Mouse (Mus musculus) kidney, embryonic 15.5 days (tissue): ENCODE results near the gene Igfbp1. TPM values are rescaled to one million over a fixed set of nuclear protein-coding genes. Genes with fewer than 3 reads are reported as not detected.

ENCODE experiments used
- ATAC-seq: fragments of 200-750 bp; cut with Nextera tagmentation; replicated peaks from 2 replicates; pipeline ENCODE4 v1.8.0; 2017; ENCODE audit warnings: moderate TSS enrichment; ENCODE audit not compliant: low FRiP score
- H3K27ac ChIP-seq: fragments of 300-500 bp; sonication (generic); 2 replicates; pipeline ENCODE4 v1.5.1; 2015; ENCODE audit warnings: mild to moderate bottlenecking, inconsistent platforms
- H3K27me3 ChIP-seq: fragments of 300-500 bp; sonication (generic); 2 replicates; pipeline ENCODE4 v1.6.1; 2015; ENCODE audit warnings: inconsistent platforms
- H3K36me3 ChIP-seq: fragments of 300-500 bp; sonication (generic); 2 replicates; pipeline ENCODE4 v1.6.1; 2015; ENCODE audit warnings: inconsistent platforms
- H3K4me1 ChIP-seq: fragments of 300-500 bp; sonication (generic); 2 replicates; pipeline ENCODE4 v1.6.1; 2015; ENCODE audit warnings: inconsistent platforms
- H3K4me2 ChIP-seq: fragments of 300-500 bp; sonication (generic); 2 replicates; pipeline ENCODE4 v1.6.1; 2015; ENCODE audit warnings: moderate library complexity, mild to moderate bottlenecking, inconsistent platforms
- H3K4me3 ChIP-seq: fragments of 300-500 bp; sonication (generic); replicated peaks from 2 replicates; pipeline ENCODE4 v1.5.1; 2015; ENCODE audit warnings: mild to moderate bottlenecking, inconsistent platforms
- H3K9ac ChIP-seq: fragments of 300-500 bp; sonication (generic); 2 replicates; pipeline ENCODE4 v1.6.1; 2015; ENCODE audit warnings: mild to moderate bottlenecking, inconsistent platforms
- H3K9me3 ChIP-seq: fragments of 300-500 bp; sonication (generic); replicated peaks from 2 replicates; pipeline ENCODE4 v1.6.1; 2016; ENCODE audit warnings: inconsistent platforms
- WGBS: fragments of 180-500 bp; shearing (Covaris S2); methylation state at CpG from one replicate; pipeline ENCODE4 v1.1.7; 2015; ENCODE audit warnings: mixed read lengths; 5-methylcytosine and 5-hydroxymethylcytosine counted together
- polyA plus RNA-seq: library from polyadenylated mRNA; unstranded; fragments of >200 nt; fragmentation: Nextera tagmentation; extraction: Ambion mirVana; gene quantifications from 2 replicates; pipeline ENCODE4 v1.2.1, GENCODE M21; 2015

Igfbp1 gene
- polyA plus RNA-seq, 1 experiment from 2014 or later, result 8.3 TPM

DNA sequence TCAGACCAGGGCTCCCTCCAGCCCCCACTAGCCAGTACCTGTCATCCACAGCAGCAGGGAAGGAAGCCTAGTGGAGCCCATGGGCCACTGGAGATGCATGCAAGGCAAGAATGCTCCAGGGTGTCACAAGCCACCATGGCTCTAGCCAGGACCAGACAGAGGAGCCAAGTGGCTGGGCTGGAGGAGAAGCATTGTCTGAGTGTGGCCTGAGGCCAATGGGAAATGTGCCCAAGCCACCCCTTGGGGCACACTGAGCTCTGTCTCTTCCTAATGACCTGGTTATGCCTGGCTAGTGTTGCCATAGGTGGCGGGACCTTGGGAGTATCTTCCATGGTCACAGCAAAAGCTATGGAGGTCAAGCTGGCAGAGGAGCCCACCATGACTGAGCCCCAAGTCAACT lies 27.9 kb upstream of the Igfbp1 start:
- peak; percentile 41; the same call in 1 of the 2 replicates for ATAC-seq
- Histone ChIP-seq H3K36me3 (no peaks in the 10 kb centered on the region), H3K9me3 (no peaks in the 10 kb centered on the region), H3K27me3 (no peaks in the 10 kb centered on the region), H3K4me3 (no peak overlapping the region), H3K4me1 (no peaks in the 10 kb centered on the region), H3K9ac (no peak overlapping the region), H3K4me2 (no peak overlapping the region), H3K27ac (no peak overlapping the region)
- 79% methylated on average over 1 of the region's 1 CpGs for WGBS

DNA sequence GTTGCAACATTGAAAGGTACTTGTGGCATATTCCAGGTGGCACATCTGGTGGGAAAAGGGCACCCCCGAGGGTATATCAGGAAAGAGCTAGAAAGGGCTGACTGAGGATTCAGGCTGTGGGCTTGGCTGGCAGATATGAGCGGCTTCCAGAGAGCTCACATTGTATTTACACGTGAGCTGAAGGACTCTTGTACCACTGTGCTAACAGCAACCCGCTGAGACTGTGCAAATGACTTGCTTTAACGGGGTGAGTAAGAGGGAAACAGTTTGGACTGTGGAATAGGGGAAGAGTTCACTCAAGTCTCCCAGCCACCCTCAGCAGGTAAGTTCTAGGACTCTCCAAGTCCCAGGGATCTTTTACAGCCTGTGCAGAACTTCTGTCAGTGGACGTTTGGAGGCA lies 23.9 kb upstream of the Igfbp1 start:
- H3K27ac ChIP-seq, result no peak overlapping the region
- H3K4me1 ChIP-seq, result no peaks in the 10 kb centered on the region
- no peaks in the 10 kb centered on the region for H3K36me3 ChIP-seq
- no peak for ATAC-seq
- no peaks in the 10 kb centered on the region for H3K27me3 ChIP-seq
- H3K9ac ChIP-seq, result no peak overlapping the region
- no peak overlapping the region for H3K4me3 ChIP-seq
- WGBS, result 88% methylated on average over 6 of the region's 6 CpGs
- no peaks in the 10 kb centered on the region for H3K9me3 ChIP-seq
- H3K4me2 ChIP-seq, result no peak overlapping the region

DNA sequence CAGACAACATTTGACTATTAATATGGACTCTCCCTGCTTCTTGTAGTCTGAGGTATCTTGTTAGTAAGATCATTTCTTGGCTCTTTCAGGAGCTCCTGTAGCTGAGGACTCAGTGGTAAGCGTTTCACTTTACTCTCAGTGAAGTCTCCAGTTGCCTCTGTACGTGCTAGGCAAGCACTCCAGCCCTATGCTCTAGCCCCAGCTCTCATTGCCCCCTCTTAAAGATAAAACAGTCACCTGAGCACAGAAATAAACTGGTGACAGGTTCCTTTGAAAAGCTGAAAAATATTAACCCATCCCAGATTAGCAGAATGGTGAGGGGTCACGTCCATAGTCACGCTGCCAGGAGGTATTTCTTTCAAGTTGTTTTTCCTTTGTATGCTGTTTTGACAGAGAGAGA lies 18.9 kb upstream of the Igfbp1 start:
- no peak overlapping the region for H3K4me2 ChIP-seq
- H3K27me3 ChIP-seq, result no peaks in the 10 kb centered on the region
- H3K4me3 ChIP-seq, result no peak overlapping the region
- ATAC-seq, result no peak
- no peaks in the 10 kb centered on the region for H3K4me1 ChIP-seq
- no peaks in the 10 kb centered on the region for H3K9me3 ChIP-seq
- no peak overlapping the region for H3K9ac ChIP-seq
- no peaks in the 10 kb centered on the region for H3K36me3 ChIP-seq
- WGBS, result 61% methylated on average over 4 of the region's 4 CpGs
- H3K27ac ChIP-seq, result no peak overlapping the region

DNA sequence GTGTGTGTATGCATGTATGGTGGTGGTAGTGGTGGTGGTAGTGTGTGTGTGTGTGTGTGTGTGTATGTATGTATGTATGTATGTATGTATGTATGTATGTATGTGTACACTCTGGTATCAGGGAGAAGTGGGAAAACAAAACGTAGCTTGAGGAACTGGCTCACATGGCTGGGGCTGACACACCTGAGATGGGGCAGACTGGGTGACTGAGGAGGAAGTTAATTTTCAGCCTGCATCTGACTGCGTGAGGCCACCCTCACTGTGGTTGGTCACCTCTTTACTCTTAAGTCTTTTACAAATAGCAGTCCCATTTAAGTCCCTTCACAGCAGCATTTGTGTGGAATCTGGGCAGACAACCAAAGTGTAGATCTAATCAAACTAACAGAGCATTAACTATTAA lies 18.3 kb upstream of the Igfbp1 start:
- no peak overlapping the region for H3K4me2 ChIP-seq
- WGBS, result 64% methylated on average over 2 of the region's 2 CpGs
- no peak for ATAC-seq
- H3K9me3 ChIP-seq, result no peaks in the 10 kb centered on the region
- no peak overlapping the region for H3K4me3 ChIP-seq
- H3K36me3 ChIP-seq, result no peaks in the 10 kb centered on the region
- H3K27ac ChIP-seq, result no peak overlapping the region
- no peaks in the 10 kb centered on the region for H3K4me1 ChIP-seq
- no peak overlapping the region for H3K9ac ChIP-seq
- no peaks in the 10 kb centered on the region for H3K27me3 ChIP-seq

DNA sequence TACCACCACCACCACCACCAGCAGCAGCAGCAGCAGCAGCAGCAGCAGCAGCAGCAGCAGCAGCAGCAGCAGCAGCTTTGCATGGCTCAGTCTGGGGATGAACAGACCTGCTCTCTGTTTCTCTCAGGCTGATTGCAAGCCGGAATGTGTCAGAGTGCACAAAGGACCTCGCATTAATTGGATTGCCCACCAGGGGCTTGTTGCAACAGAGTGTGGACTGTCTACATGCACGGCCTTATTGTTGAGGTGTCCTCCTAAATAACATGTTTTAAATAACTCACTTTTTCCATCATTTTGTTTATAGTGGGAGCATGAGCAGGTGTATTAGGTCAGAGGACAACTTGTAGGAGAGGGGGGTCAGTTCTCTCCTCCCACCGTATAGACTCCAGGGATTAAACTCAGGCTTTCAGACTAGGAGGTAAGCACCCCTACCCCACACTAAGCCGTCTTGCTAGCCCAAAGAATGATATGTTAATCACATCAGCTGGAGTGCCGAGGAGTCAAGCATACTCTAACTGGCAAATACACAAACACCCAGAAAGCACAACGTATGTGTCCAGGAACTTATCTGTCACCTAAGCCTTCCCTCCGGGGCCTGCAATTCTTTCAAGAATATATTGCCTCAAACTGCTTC lies 15.1 kb upstream of the Igfbp1 start:
- Histone ChIP-seq H3K4me3 (no peak overlapping the region), H3K27me3 (no peaks in the 10 kb centered on the region), H3K9ac (no peak overlapping the region), H3K36me3 (no peaks in the 10 kb centered on the region), H3K27ac (no peak overlapping the region), H3K4me2 (no peak overlapping the region), H3K4me1 (no peaks in the 10 kb centered on the region), H3K9me3 (no peaks in the 10 kb centered on the region)
- ATAC-seq, result no peak
- WGBS, result 62% methylated on average over 8 of the region's 8 CpGs

DNA sequence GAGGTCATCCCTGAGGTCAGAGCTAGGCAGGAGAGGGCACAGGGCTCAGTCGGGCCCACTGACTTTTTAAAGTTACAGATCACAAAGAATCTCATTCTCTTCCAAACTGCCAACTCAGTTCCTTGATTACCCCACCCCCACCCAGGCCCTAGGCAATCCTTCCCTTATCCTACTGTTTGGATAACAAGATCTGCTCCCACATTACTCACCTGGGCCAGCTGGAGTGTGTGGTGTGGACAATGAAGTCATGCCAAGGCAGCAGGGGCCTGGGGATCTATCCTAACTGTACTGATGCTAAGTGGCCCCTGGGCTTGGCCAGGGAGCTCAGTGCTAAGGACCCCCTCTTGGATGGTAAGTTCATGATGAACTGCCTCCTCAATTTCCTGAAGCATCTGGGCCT lies 13.2 kb upstream of the Igfbp1 start:
- 62% methylated on average over 1 of the region's 1 CpGs for WGBS
- Histone ChIP-seq H3K4me1 (no peaks in the 10 kb centered on the region), H3K36me3 (no peaks in the 10 kb centered on the region), H3K9me3 (no peaks in the 10 kb centered on the region), H3K27me3 (no peaks in the 10 kb centered on the region), H3K4me2 (no peak overlapping the region), H3K9ac (no peak overlapping the region), H3K4me3 (no peak overlapping the region), H3K27ac (no peak overlapping the region)
- ATAC-seq, result no peak

DNA sequence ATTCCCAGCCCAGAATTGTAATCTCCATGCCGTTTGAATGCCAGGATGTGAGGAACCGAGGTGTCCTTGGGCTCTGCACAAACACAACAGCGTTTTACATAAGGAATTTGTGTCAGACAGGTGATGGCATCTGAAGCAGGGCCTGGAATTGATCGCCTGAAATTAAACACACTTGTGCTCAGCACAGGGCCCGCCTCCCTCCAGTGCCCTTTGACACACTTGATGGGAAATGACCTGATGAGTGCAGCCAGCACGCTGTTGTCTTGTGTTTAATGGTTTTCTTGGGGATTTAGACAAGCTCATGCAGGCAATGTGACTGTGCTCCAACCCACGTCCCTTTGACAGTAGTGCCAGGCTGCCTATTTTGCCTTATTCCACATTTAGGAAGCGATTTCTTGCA lies 10.1 kb upstream of the Igfbp1 start:
- 65% methylated on average over 8 of the region's 8 CpGs for WGBS
- Histone ChIP-seq H3K4me2 (no peak overlapping the region), H3K27me3 (no peaks in the 10 kb centered on the region), H3K4me1 (no peaks in the 10 kb centered on the region), H3K36me3 (no peaks in the 10 kb centered on the region), H3K9ac (no peak overlapping the region), H3K27ac (no peak overlapping the region), H3K4me3 (no peak overlapping the region), H3K9me3 (no peaks in the 10 kb centered on the region)
- ATAC-seq, result no peak

DNA sequence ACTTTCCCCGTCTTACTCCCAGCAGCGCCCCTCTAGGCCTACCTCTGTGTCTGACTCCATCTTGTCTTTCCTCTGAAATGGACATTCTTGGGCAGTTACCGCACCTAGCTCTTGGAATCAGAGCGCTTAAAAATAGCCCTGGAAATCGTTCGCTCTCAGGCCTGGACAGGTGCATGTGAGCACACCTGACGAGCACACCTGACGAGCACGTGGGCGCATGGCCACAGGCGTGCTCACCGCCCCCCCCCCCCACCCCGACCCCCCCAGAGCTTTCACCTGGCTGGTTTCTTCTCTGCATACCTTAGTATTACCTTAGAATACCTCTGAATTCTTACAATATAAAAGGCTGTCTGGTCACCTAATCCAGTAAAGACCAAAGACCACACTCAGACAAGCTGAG lies 9.1 kb upstream of the Igfbp1 start, which contains the start of gene Gm11985:
TSS of gene Gm11985 (minus strand) at position 101 of the 400 bp plus-strand sequence.
- no peaks in the 10 kb centered on the region for H3K4me1 ChIP-seq
- no peak within 1 kb of the TSS for H3K4me3 ChIP-seq
- no peak for ATAC-seq
- H3K9me3 ChIP-seq, result no peaks in the 10 kb centered on the region
- H3K36me3 ChIP-seq, result no peaks in the 10 kb centered on the region
- H3K27ac ChIP-seq, result no peak within 1 kb of the TSS
- H3K9ac ChIP-seq, result no peak within 1 kb of the TSS
- H3K27me3 ChIP-seq, result no peaks in the 10 kb centered on the region
- H3K4me2 ChIP-seq, result no peak within 1 kb of the TSS
- WGBS, result 90% methylated on average over 13 of the region's 13 CpGs

DNA sequence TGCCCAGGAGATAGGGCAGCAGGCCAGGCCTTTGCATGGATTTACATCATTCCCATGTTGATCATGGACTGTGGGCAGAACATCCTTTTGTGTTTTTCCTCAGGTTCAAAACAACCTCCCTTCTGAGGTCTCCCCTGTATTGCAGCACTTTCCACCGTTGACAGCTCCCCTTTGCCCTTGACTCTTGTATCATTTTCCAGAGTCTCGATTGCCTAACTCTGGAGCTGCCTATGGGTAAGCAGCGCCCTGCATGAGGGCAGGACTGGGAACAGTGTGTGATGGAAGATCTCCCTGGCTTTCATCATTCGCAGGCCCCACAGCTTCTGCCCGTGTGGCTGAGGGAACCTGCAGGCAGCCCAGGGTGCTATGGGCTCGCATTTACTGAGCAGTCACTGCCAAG lies 4.9 kb upstream of the Igfbp1 start:
- WGBS, result 48% methylated on average over 6 of the region's 6 CpGs
- ATAC-seq, result no peak
- no peak overlapping the region for H3K27ac ChIP-seq
- H3K4me2 ChIP-seq, result no peak overlapping the region
- no peaks in the 10 kb centered on the region for H3K9me3 ChIP-seq
- no peak overlapping the region for H3K9ac ChIP-seq
- no peaks in the 10 kb centered on the region for H3K27me3 ChIP-seq
- no peaks in the 10 kb centered on the region for H3K36me3 ChIP-seq
- no peak overlapping the region for H3K4me3 ChIP-seq
- H3K4me1 ChIP-seq, result peaks cover 18% of the 10 kb centered on the region

DNA sequence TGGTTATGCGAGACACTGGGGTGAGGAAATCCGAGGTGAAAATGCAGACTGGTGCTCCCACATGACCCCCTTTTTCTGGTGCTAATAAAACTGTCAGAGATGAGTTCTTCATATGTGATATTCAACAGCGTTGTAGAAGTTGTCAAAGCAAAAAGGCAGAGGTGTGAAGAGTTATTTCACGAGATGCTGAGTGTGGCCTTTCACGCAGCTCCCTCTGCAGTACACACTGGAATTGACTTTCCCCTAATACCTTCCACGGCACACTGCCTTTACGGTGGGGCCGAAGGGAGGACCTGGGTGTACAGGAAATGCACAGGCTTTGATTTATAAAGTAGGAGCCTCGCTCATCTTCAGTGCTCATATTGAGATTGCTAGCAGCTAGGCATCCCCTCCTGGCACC lies 4.4 kb upstream of the Igfbp1 start:
- no peaks in the 10 kb centered on the region for H3K27me3 ChIP-seq
- H3K9me3 ChIP-seq, result no peaks in the 10 kb centered on the region
- no peak overlapping the region for H3K27ac ChIP-seq
- H3K36me3 ChIP-seq, result no peaks in the 10 kb centered on the region
- H3K4me2 ChIP-seq, result no peak overlapping the region
- peaks cover 22% of the 10 kb centered on the region for H3K4me1 ChIP-seq
- H3K4me3 ChIP-seq, result no peak overlapping the region
- 52% methylated on average over 9 of the region's 9 CpGs for WGBS
- ATAC-seq, result no peak
- H3K9ac ChIP-seq, result no peak overlapping the region

DNA sequence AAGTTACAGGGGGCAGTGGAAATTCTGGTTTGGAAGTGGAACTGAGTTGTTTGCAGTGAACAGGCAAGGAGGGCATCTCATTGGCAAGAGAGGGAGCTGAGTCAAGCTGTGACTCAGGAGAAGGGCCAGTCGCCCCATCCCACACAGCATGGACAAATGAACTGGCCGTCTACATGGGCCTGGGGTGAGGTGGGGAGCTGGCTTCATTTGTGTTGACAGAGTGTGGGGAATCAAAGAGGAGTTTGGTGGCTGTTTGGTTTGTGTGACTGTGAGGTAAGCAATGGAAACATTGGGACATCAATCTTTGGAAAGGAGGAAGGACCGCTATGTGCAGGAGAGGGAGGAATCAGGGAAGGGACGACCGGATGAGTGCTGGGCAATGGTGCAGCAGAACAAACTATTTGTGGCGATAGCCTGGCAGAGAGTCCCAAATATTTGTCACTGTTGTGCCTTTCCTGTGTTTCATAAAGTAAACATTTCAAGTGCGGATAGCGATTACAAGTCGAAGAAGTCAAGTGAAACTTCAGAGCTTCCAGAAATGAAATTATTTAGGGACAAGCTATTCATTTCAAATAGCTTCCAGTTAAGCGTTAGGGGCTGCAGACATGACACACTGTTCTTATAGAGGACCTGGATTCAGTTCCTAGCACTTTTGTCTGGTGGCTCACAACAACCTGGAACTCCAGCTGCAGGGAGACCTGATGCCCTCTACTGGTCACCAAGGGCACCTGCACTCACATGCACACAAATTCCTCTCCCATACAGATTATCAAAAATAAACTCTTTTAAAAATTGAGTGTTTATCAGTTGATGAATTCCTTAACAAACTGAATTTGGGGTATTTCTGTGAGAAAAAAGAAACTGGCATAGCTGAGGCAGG lies 2.9 kb upstream of the Igfbp1 start:
- Histone ChIP-seq H3K4me2 (no peak overlapping the region), H3K4me1 (peaks cover 31% of the 10 kb centered on the region), H3K9ac (no peak overlapping the region), H3K27me3 (no peaks in the 10 kb centered on the region), H3K27ac (no peak overlapping the region), H3K4me3 (no peak overlapping the region), H3K9me3 (no peaks in the 10 kb centered on the region), H3K36me3 (no peaks in the 10 kb centered on the region)
- ATAC-seq, result no peak
- WGBS, result 87% methylated on average over 10 of the region's 10 CpGs

DNA sequence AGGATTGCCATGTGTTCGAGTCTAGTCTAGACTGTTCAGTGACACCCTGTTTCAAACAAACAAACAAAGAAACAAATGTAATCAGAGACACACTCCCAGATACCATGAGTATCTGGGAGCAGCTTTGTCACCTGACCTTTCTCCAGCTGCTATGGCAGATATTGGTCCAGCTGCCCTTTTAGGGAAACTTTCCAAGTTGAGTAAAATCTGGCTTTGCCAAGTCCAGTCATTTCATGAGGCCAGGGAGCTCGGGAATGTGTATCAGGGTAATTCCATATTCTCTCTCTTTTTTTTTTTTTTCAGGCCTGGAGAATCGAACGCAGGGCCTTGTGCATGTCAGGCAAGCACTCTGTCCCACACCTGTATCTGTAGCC lies 2.3 kb upstream of the Igfbp1 start:
- no peak overlapping the region for H3K4me2 ChIP-seq
- H3K9me3 ChIP-seq, result no peaks in the 10 kb centered on the region
- no peak overlapping the region for H3K4me3 ChIP-seq
- H3K27me3 ChIP-seq, result no peaks in the 10 kb centered on the region
- H3K9ac ChIP-seq, result no peak overlapping the region
- 87% methylated on average over 4 of the region's 4 CpGs for WGBS
- H3K36me3 ChIP-seq, result no peaks in the 10 kb centered on the region
- no peak overlapping the region for H3K27ac ChIP-seq
- ATAC-seq, result no peak
- H3K4me1 ChIP-seq, result peaks cover 31% of the 10 kb centered on the region
